9 mouse cellular contexts compared by ENCODE assay signal in the genomic region with DNA sequence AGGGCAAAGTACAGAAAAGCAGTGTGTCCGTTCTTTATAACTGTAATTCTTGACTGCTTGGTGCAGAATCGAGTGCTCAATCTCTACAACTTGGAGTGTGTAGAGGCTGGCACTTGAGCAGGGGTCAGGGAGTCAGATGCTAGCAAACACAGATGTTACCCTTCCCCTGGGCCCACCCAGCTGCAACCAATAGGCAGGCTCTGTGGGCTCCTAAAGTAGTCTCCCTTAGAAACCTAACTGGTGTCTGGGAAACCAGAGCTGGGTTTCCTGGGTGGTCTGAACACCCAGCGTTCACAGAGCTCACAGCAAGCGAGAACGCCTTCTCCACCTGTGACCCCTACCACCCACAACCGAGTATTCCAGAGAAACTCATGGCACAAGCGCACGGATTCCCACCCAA. TPM values are rescaled to one million over a fixed set of nuclear protein-coding genes. Genes with fewer than 3 reads are reported as not detected.
DNase-seq lines count a peak whose midpoint lies in the region; ATAC-seq and TF ChIP-seq lines count a peak whose summit lies in the region.
"Had no signal": no experiment of that assay in that cellular context is flagged by ENCODE, and none has a peak within 500 bp of the region (broad histone marks: within the 10 kb centered on the region; RNA-seq: fewer than 3 reads in every experiment).

No protein-coding gene starts in this region.

- TF ChIP-seq POLR2A in heart, adult 2 months (IDR thresholded peaks at IDR 0.05; ENCODE audit: insufficient read depth, low read depth, low read length), result no peak
- no peak for TF ChIP-seq POLR2A in CH12.LX (IDR thresholded peaks at IDR 0.05; ENCODE audit: low read depth, low read length)

- dilution Hi-C loops in CH12.LX (cut with MboI; ENCODE audit: extremely low pct_ligation_motif_present, extremely low pct_unique_long_range_greater_than_20kb, low sequenced_read_pairs), result no loop called here

- intact Hi-C loops in heart, adult 2 months (cut with DNase I), result loop anchor here (5.0 kb wide), 2 partner anchors 83 to 173 kb away; no protein-coding TSS in a partner anchor

- H3K79me2 ChIP-seq in heart, adult 2 months (replicated peaks; ENCODE audit: control insufficient read depth, insufficient read depth, low read length), result no peaks in the 10 kb centered on the region
- H3K79me2 ChIP-seq in CH12.LX (replicated peaks; ENCODE audit: control insufficient read depth, extremely low read depth, insufficient read depth, poor library complexity, severe bottlenecking), result no peaks in the 10 kb centered on the region

- in situ Hi-C loops in CH12.LX (cut with MboI; ENCODE audit: low pct_ligation_motif_present, low pct_unique_long_range_greater_than_20kb, low sequenced_read_pairs), result no loop called here

- peaks cover 4% of the 10 kb centered on the region for H3K4me1 ChIP-seq in heart, adult 2 months (ENCODE audit: control insufficient read depth, insufficient read depth, low read length)
- H3K4me1 ChIP-seq in CH12.LX (ENCODE audit: control insufficient read depth in 1 of 2, insufficient read depth in 2 of 2), result peaks cover 0 to 18% of the 10 kb centered on the region in 2 experiments; a peak in 3 of 4 replicates
- 0 out of 2 replicates have a peak, but pooled peaks cover 2% of the 10 kb centered on the region for H3K4me1 ChIP-seq in forebrain, embryonic 14.5 days (ENCODE audit: control insufficient read depth, insufficient read depth, low read length)

- no peak for TF ChIP-seq RAD21 in CH12.LX (IDR thresholded peaks at IDR 0.05; ENCODE audit: low read depth, low read length)

- H3K9me3 ChIP-seq in CH12.LX (replicated peaks; ENCODE audit: low read length), result peaks cover 3% of the 10 kb centered on the region
- H3K9me3 ChIP-seq in forebrain, embryonic 14.5 days (replicated peaks; ENCODE audit: control insufficient read depth, low read length), result no peaks in the 10 kb centered on the region

- no peak overlapping the region for H3K27ac ChIP-seq in heart, adult 2 months
- H3K27ac ChIP-seq in CH12.LX (ENCODE audit: insufficient read depth, low read depth), result no peak overlapping the region
- H3K27ac ChIP-seq in forebrain, embryonic 14.5 days (ENCODE audit: low read depth, low read length), result no peak overlapping the region

- peak overlapping the region; percentile 99; the same call in 1 of the 2 replicates for H3K4me2 ChIP-seq in CH12.LX (ENCODE audit: insufficient read depth, low read depth, poor library complexity, severe bottlenecking)
- peak overlapping the region; percentile 98 for H3K4me2 ChIP-seq in forebrain, embryonic 14.5 days (ENCODE audit: low read length)

- no peak for TF ChIP-seq CTCF in heart, adult 2 months (IDR thresholded peaks at IDR 0.05)
- TF ChIP-seq CTCF in CH12.LX (conservative IDR thresholded peaks at IDR 0.05 in 1 of 2, IDR thresholded peaks at IDR 0.05 in 1 of 2; ENCODE audit: low read depth in 2 of 2, low read length in 2 of 2), result no peak

- WGBS in heart, adult 2 months, result 69% methylated on average over 8 of the region's 8 CpGs
- 35% methylated on average over 8 of the region's 8 CpGs for whole genome bisulfite sequencing in forebrain, embryonic 14.5 days

- no peaks in the 10 kb centered on the region for H3K27me3 ChIP-seq in heart, adult 2 months (ENCODE audit: control insufficient read depth, insufficient read depth, low read length)
- H3K27me3 ChIP-seq in CH12.LX (replicated peaks), result peaks cover 33% of the 10 kb centered on the region
- H3K27me3 ChIP-seq in forebrain, embryonic 14.5 days (replicated peaks; ENCODE audit: control insufficient read depth, insufficient read depth, low read length), result peaks cover 7% of the 10 kb centered on the region; the same call in 1 of the 2 replicates

- no peak for ATAC-seq in forebrain, embryonic 14.5 days
- no peak for ATAC-seq in CD4-positive, CD25-positive, alpha-beta regulatory T cell, adult 4 months

- peak; percentile 87 for DNase-seq in heart, adult 11 months
- DNase-seq in heart, adult 2 months, result no peak
- DNase-seq in CH12.LX (ENCODE audit: extremely low read depth), result no peak
- no peak for DNase-seq in forebrain, embryonic 14.5 days (ENCODE audit: low spot score)
- peak; percentile 53 for DNase-seq in mesoderm, embryonic 11.5 days (ENCODE audit: low read depth, low spot score)
- DNase-seq in spleen, postnatal 14 days (ENCODE audit: low spot score in 2 of 2), result no peak
- DNase-seq in spleen, adult 12 weeks (ENCODE audit: low spot score), result no peak

- no peaks in the 10 kb centered on the region for H3K36me3 ChIP-seq in heart, adult 2 months (ENCODE audit: control insufficient read depth, insufficient read depth, low read length)
- no peaks in the 10 kb centered on the region for H3K36me3 ChIP-seq in CH12.LX (replicated peaks in 1 of 2; ENCODE audit: control insufficient read depth in 1 of 2, insufficient read depth in 1 of 2, low read length in 1 of 2)
- no peaks in the 10 kb centered on the region for H3K36me3 ChIP-seq in forebrain, embryonic 14.5 days (ENCODE audit: control insufficient read depth, insufficient read depth, low read length)

- no peak for TF ChIP-seq EP300 in heart, adult 2 months (IDR thresholded peaks at IDR 0.05; ENCODE audit: insufficient read depth, low read depth, low read length)
- TF ChIP-seq EP300 in CH12.LX (IDR thresholded peaks at IDR 0.05; ENCODE audit: low read length), result no peak

- H3K4me3 ChIP-seq in heart, adult 2 months, result no peak overlapping the region
- no peak overlapping the region for H3K4me3 ChIP-seq in CH12.LX (replicated peaks in 1 of 3; ENCODE audit: low read depth in 2 of 3, low read length in 2 of 3, poor library complexity in 1 of 3)
- H3K4me3 ChIP-seq in forebrain, embryonic 14.5 days (ENCODE audit: low read depth, low read length), result peak overlapping the region; percentile 57; the same call in 1 of the 2 replicates

- no peak overlapping the region for H3K9ac ChIP-seq in heart, adult 2 months (ENCODE audit: low read depth, low read length)
- H3K9ac ChIP-seq in CH12.LX (ENCODE audit: insufficient read depth, low read depth), result no peak overlapping the region
- no peak overlapping the region; the same call in 1 of the 2 replicates for H3K9ac ChIP-seq in forebrain, embryonic 14.5 days (ENCODE audit: low read length)

TF ChIP-seq in CH12.LX, 34 proteins besides CTCF, POLR2A, EP300 and RAD21:
- no peak for TF ChIP-seq CHD1 (IDR thresholded peaks at IDR 0.05; ENCODE audit: low read depth, low read length)
- no peak for TF ChIP-seq MAZ (IDR thresholded peaks at IDR 0.05; ENCODE audit: low read depth, low read length)
- no peak for TF ChIP-seq MXI1 (IDR thresholded peaks at IDR 0.05; ENCODE audit: low read depth, low read length)
- no peak for TF ChIP-seq ZKSCAN1 (IDR thresholded peaks at IDR 0.05; ENCODE audit: borderline replicate concordance, low read depth, low read length)
- no peak for TF ChIP-seq ELF1 (IDR thresholded peaks at IDR 0.05; ENCODE audit: low read depth, low read length)
- TF ChIP-seq ZMIZ1 (IDR thresholded peaks at IDR 0.05; ENCODE audit: low read depth, low read length), result no peak
- TF ChIP-seq ZNF384 (IDR thresholded peaks at IDR 0.05; ENCODE audit: low read depth, low read length), result no peak
- TF ChIP-seq USF1 (IDR thresholded peaks at IDR 0.05; ENCODE audit: low read depth, low read length), result no peak
- TF ChIP-seq E2F4 (IDR thresholded peaks at IDR 0.05; ENCODE audit: insufficient replicate concordance, low read depth, low read length), result no peak
- TF ChIP-seq MEF2A (IDR thresholded peaks at IDR 0.05; ENCODE audit: borderline replicate concordance, low read depth, low read length), result no peak
- no peak for TF ChIP-seq PAX5 (IDR thresholded peaks at IDR 0.05; ENCODE audit: low read length)
- no peak for TF ChIP-seq RCOR1 (conservative IDR thresholded peaks at IDR 0.05; ENCODE audit: low read depth, low read length)
- no peak for TF ChIP-seq ETS1 (conservative IDR thresholded peaks at IDR 0.05; ENCODE audit: low read depth, low read length)
- no peak for TF ChIP-seq UBTF (IDR thresholded peaks at IDR 0.05; ENCODE audit: low read depth, low read length)
- TF ChIP-seq POLR2AphosphoS2 (IDR thresholded peaks at IDR 0.05; ENCODE audit: low read depth, low read length), result no peak
- TF ChIP-seq TBP (conservative IDR thresholded peaks at IDR 0.05; ENCODE audit: low read depth, low read length), result no peak
- no peak for TF ChIP-seq MAX (IDR thresholded peaks at IDR 0.05; ENCODE audit: low read length)

RNA-seq across cellular contexts. Expression of a gene that starts 1.1 kb away (rescaled TPM):
- 1 to 10 TPM; 4.6 to 5.2 TPM for total RNA-seq in heart, adult 2 months (2021)
- polyA plus RNA-seq in heart, adult 2 months (2012; rRNA removed), result 2.4 and 3.8 TPM in 2 replicates
- 0.04 and 0.08 TPM in 2 replicates for total RNA-seq in CH12.LX (2012; rRNA removed)
- 0.07 and 0.23 TPM in 2 replicates for total RNA-seq in CH12.LX (2014; rRNA removed)
- 0.20 and 0.24 TPM in 2 replicates for polyA plus RNA-seq in CH12.LX (2012; ENCODE audit: insufficient read length, low read depth)
- polyA plus RNA-seq in forebrain, embryonic 14.5 days (2014; fragmentation: Nextera tagmentation; extraction: Ambion mirVana), result 9.9 and 10.9 TPM in 2 replicates
- under 1 TPM in 1 of 2 experiments, not detected in 1; 0.47 TPM for polyA plus RNA-seq in CD4-positive, CD25-positive, alpha-beta regulatory T cell, adult 4 months (2017; shearing (Covaris generic))
- total RNA-seq: neutrophil, adult 5-6 weeks had no signal

RNA-seq across cellular contexts. Expression of a gene that starts 57.7 kb away (rescaled TPM):
- total RNA-seq in heart, adult 2 months (2021), result 1 to 10 TPM; 5.7 to 6.7 TPM
- polyA plus RNA-seq in heart, adult 2 months (2012; rRNA removed), result 4.2 and 6.2 TPM in 2 replicates
- total RNA-seq in CH12.LX (2012; rRNA removed), result 36.8 and 44.3 TPM in 2 replicates
- 51.7 and 52.2 TPM in 2 replicates for total RNA-seq in CH12.LX (2014; rRNA removed)
- 49.4 and 51.7 TPM in 2 replicates for polyA plus RNA-seq in CH12.LX (2012; ENCODE audit: insufficient read length, low read depth)
- 26.4 and 30.6 TPM in 2 replicates for polyA plus RNA-seq in forebrain, embryonic 14.5 days (2014; fragmentation: Nextera tagmentation; extraction: Ambion mirVana)
- 10 to 100 TPM; 22.6 to 26.6 TPM for polyA plus RNA-seq in CD4-positive, CD25-positive, alpha-beta regulatory T cell, adult 4 months (2017; shearing (Covaris generic))

RNA-seq across cellular contexts. Expression of a gene that starts 57.8 kb away (rescaled TPM):
- total RNA-seq in heart, adult 2 months (2021), result 10 to 100 TPM; 35.6 to 46.8 TPM
- polyA plus RNA-seq in heart, adult 2 months (2012; rRNA removed), result 11.3 and 17.2 TPM in 2 replicates
- total RNA-seq in CH12.LX (2012; rRNA removed), result 10.1 and 11.1 TPM in 2 replicates
- total RNA-seq in CH12.LX (2014; rRNA removed), result 12.9 and 15.3 TPM in 2 replicates
- 12.4 and 14.8 TPM in 2 replicates for polyA plus RNA-seq in CH12.LX (2012; ENCODE audit: insufficient read length, low read depth)
- polyA plus RNA-seq in forebrain, embryonic 14.5 days (2014; fragmentation: Nextera tagmentation; extraction: Ambion mirVana), result 73.4 and 79.1 TPM in 2 replicates
- polyA plus RNA-seq in CD4-positive, CD25-positive, alpha-beta regulatory T cell, adult 4 months (2017; shearing (Covaris generic)), result 10 to 100 TPM; 21.3 to 24.5 TPM

Comparison
In these comparisons a context has a peak if more than half of its experiments do, and no peak if none do; other contexts are left out.
1. DNase-seq: peak in heart, adult 11 months (single experiment) and mesoderm, embryonic 11.5 days (single experiment); none in heart, adult 2 months (0 of 2), CH12.LX (single experiment), forebrain, embryonic 14.5 days (single experiment), spleen, postnatal 14 days (0 of 2) and spleen, adult 12 weeks (single experiment).